Mouse (Mus musculus) midbrain, postnatal 0 days (tissue): Measurements from ENCODE around the gene Acer3. TPM values are rescaled to one million over a fixed set of nuclear protein-coding genes. Genes with fewer than 3 reads are reported as not detected.

Source experiments
- ATAC-seq: fragments of 200-750 bp; cut with Nextera tagmentation; 2 replicates; pipeline ENCODE4 v1.8.0; 2017; ENCODE audit warnings: moderate number of reproducible peaks, mild to moderate bottlenecking, moderate TSS enrichment, moderate library complexity; ENCODE audit not compliant: low FRiP score
- DNase-seq: peaks from one replicate; pipeline ENCODE4 v3.0.0-alpha.2; 2015; ENCODE audit warnings: low spot score
- H3K27ac ChIP-seq: fragments of 300-500 bp; sonication (generic); 2 replicates; pipeline ENCODE4 v1.5.1; 2014; ENCODE audit warnings: low read depth, mild to moderate bottlenecking, low read length, mixed read lengths
- H3K27me3 ChIP-seq: fragments of 300-500 bp; sonication (generic); 2 replicates; pipeline ENCODE4 v1.6.1; 2014; ENCODE audit warnings: low read length, control low read depth, mixed read lengths; ENCODE audit not compliant: insufficient read depth
- H3K36me3 ChIP-seq: fragments of 300-500 bp; sonication (generic); 2 replicates; pipeline ENCODE4 v1.6.1; 2014; ENCODE audit warnings: low read length, control low read depth, mixed read lengths; ENCODE audit not compliant: insufficient read depth
- H3K4me1 ChIP-seq: fragments of 300-500 bp; sonication (generic); 2 replicates; pipeline ENCODE4 v1.6.1; 2014; ENCODE audit warnings: mild to moderate bottlenecking, control low read depth, antibody characterized with exemption, low read length, mixed read lengths; ENCODE audit not compliant: insufficient read depth
- H3K4me2 ChIP-seq: fragments of 300-500 bp; sonication (generic); 2 replicates; pipeline ENCODE4 v1.6.1; 2014; ENCODE audit warnings: low read depth, mild to moderate bottlenecking, low read length, mixed read lengths; ENCODE audit not compliant: poor library complexity, severe bottlenecking
- H3K4me3 ChIP-seq: fragments of 300-500 bp; sonication (generic); 2 replicates; pipeline ENCODE4 v1.5.1; 2014; ENCODE audit warnings: low read depth, mild to moderate bottlenecking, low read length, moderate library complexity
- H3K9ac ChIP-seq: fragments of 300-500 bp; sonication (generic); replicated peaks from 2 replicates; pipeline ENCODE4 v1.6.1; 2014; ENCODE audit warnings: mild to moderate bottlenecking, low read length, moderate library complexity, mixed read lengths; ENCODE audit not compliant: poor library complexity, severe bottlenecking
- H3K9me3 ChIP-seq: fragments of 300-500 bp; sonication (generic); 2 replicates; pipeline ENCODE4 v1.6.1; 2016; ENCODE audit warnings: low read length, control low read depth
- CTCF ChIP-seq: IDR thresholded peaks from 2 replicates; pipeline ENCODE4 v1.5.1; 2016; ENCODE audit warnings: antibody characterized with exemption, mild to moderate bottlenecking
- WGBS: fragments of 180-500 bp; shearing (Covaris S2); extraction: QIAGEN DNeasy Blood & Tissue Kit; methylation state at CpG from one replicate; pipeline ENCODE4 v1.1.7; 2014; 5-methylcytosine and 5-hydroxymethylcytosine counted together
- polyA plus RNA-seq: library from polyadenylated mRNA; unstranded; fragments of >200 nt; fragmentation: Nextera tagmentation; extraction: Ambion mirVana; gene quantifications from 2 replicates; pipeline ENCODE4 v1.2.1, GENCODE M21; 2015
- total RNA-seq: library from RNA; depleted of rRNA; stranded (reverse); fragments of >200 nt; gene quantifications from 2 replicates; pipeline ENCODE4 v1.2.3, GENCODE M21; 2014

Acer3 gene
- total and polyA plus RNA-seq, 2 experiments from 2014 or later, result 12.0 to 19.8 TPM

DNA sequence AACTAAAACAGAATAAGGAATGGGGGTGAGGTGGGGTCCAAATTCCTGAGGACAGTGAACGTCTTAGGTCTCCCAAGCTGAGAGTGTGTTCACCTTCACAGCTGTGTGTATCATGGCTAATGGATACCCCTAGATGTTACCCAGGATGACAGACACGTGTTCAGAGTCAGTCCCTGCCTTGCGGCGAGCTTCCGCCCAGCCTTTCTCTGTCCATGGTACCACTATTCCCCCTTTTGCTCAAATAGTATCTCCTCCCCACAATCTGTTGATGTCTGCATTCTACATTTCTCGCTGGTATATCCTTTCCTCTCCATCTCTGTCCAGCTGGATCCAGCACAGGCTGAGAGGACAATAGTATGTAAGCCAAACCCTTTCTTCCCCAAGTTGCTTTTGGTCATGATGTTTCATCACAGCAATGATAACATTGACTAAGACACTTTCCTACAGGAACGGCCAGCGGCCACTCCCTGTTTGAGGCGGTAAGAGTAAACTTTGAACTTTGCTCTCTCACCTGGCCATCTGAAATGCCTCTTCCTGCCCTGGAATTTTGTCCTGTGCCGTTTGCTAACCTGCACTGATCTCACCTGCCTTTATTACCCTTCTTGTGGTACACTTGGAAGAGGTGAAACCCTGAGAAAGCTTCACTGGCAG is 125.7 kb downstream of the Acer3 start:
- Histone ChIP-seq H3K27me3 (peaks cover 36% of the 10 kb centered on the region), H3K27ac (no peak overlapping the region), H3K4me2 (no peak overlapping the region), H3K9me3 (no peaks in the 10 kb centered on the region), H3K4me1 (0 out of 2 replicates have a peak, but pooled peaks cover 7% of the 10 kb centered on the region), H3K36me3 (no peaks in the 10 kb centered on the region), H3K4me3 (no peak overlapping the region), H3K9ac (no peak overlapping the region)
- WGBS, result 59% methylated on average over 10 of the region's 10 CpGs
- ATAC-seq (no peak), DNase-seq (no peak)
- TF ChIP-seq CTCF, result no peak

DNA sequence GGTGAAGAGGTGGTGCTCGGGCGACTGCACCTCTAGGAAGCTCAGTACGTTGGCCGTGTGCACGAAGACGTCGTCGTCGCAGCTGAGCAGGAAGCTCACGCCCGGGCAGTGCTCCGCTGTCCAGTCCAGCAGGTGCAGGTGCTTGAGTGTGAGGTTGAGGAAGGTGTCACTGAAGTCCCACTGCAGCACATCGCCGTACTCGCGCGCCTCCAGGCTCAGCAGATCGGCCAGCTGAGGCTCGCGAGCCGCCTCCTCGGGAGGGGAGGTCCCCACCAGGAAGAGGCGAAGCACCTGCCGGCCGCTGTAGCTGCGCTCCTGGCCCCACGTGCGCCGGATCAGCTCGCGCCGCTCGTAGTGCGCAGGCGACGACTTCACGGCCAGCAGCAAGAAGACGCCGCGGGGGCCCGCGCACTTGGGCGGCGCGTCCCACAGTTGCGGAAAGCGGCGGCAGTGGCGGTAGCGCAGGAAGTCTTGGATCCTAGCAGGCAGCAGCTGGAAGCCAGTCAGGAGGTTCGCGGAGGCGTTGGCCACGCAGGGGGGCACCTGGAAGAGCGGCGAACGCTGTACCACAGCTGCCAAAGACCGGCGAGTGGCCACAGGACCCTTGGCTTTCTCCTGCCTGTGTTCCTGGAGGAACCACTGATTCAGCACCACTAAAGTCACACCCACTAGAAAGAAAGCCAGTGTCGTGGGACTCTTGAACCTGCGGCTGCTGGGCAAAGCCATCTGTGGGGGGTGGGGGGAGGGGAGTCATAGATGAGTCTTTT is 126.8 kb downstream of the Acer3 start:
- WGBS, result 2% methylated on average over 61 of the region's 61 CpGs
- peak; percentile 32 for DNase-seq

DNA sequence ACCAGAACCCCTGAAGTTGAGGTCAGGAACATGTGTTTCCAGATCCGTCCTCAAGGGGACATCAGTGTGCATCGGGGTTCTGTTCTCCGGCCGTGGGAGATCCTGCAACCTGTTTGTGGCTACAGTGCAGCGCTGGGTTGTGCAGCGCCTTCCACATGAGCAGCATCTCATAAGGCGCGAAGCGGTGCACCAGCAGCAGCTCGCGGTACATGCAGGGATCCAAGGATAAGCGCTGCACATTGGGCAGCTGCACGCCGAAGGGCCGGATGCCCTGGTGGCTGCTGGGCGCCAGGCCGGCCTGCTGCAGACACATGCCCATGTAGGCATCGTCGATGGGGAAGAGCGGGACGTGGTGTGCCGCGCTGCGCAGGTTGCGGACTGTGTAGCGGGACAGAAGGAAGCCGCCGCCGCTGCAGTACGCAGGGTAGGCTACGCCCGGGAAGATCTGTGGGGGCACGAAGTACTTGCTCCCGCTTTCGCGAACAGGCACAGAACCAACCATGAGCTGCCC is 127.4 kb downstream of the Acer3 start:
- Histone ChIP-seq H3K36me3 (no peaks in the 10 kb centered on the region), H3K27me3 (peaks cover 42% of the 10 kb centered on the region), H3K4me2 (peak overlapping the region; percentile 85), H3K4me1 (0 out of 2 replicates have a peak, but pooled peaks cover 7% of the 10 kb centered on the region), H3K9ac (peak overlapping the region; percentile 29), H3K9me3 (no peaks in the 10 kb centered on the region), H3K27ac (no peak overlapping the region), H3K4me3 (peak overlapping the region; percentile 40)
- WGBS, result 2% methylated on average over 36 of the region's 36 CpGs
- DNase-seq (peak; percentile 60), ATAC-seq (peak; percentile 73)
- TF ChIP-seq CTCF, result peak; percentile 67

More for the DNA sequence above, 126.8 kb downstream of the Acer3 start:
- peak overlapping the region; percentile 29 for H3K9ac ChIP-seq
- H3K4me2 ChIP-seq, result peak overlapping the region; percentile 85
- TF ChIP-seq CTCF, result no peak
- no peaks in the 10 kb centered on the region for H3K36me3 ChIP-seq
- no peak overlapping the region for H3K27ac ChIP-seq
- no peaks in the 10 kb centered on the region for H3K9me3 ChIP-seq
- H3K4me1 ChIP-seq, result 0 out of 2 replicates have a peak, but pooled peaks cover 7% of the 10 kb centered on the region
- H3K4me3 ChIP-seq, result peak overlapping the region; percentile 40
- H3K27me3 ChIP-seq, result peaks cover 42% of the 10 kb centered on the region
- peak; percentile 71 for ATAC-seq

DNA sequence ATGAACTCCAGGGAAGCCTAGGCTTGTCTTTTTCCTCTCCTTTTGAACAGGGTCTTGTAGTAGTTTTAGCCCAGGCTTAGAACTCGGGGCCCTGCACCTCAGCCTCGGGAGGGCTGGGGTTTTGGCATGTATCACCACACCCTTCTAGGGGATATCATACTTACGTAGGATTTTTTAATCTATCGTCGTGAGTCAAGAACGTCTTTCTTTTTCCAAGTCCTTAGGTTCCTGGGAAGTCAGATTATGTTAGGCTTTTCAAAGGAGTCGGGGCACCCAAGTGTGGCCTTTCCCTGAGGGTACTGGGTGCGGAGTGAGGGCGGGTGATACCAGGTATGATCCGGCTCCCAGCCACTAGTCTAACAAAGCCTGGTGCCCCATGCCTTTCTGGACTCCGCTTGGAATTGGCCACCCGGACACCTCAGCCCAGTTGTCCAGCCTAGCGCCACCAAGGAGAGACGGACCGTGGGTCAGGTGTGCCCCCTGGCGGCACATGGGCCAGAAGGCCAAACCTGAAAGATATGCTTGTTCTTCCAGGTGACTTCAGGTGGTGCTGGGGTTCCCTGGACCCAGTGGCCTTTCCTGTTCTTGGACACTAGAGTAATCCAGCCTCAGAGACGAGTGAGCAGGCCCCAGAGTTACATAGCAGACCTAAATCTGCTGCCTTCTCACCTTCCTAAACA is 129.3 kb downstream of the Acer3 start:
- Histone ChIP-seq H3K9me3 (no peaks in the 10 kb centered on the region), H3K36me3 (no peaks in the 10 kb centered on the region), H3K4me2 (no peak overlapping the region), H3K27me3 (peaks cover 40% of the 10 kb centered on the region), H3K4me1 (0 out of 2 replicates have a peak, but pooled peaks cover 7% of the 10 kb centered on the region), H3K4me3 (no peak overlapping the region), H3K9ac (no peak overlapping the region), H3K27ac (no peak overlapping the region)
- ATAC-seq, result no peak
- no peak for DNase-seq
- TF ChIP-seq CTCF, result peak; percentile 50
- 73% methylated on average over 17 of the region's 17 CpGs for WGBS

DNA sequence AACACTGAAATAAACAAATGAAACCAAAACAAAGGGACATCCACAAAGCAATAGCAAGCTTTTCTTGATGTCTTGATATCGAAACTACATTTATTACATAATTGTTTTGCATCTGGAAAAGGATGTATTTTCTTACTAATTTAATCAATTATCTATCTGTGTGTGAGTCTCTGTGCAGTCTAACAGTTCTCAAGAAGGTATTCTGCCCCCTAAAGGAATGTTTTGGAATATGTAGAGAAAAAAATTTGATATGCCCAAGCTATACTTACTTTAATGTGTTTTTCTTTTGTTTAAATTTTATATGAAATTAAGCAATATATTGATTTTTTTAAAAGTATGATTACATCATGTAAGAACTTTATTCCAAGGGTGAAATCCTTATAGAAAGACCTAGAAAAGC is 130.4 kb downstream of the Acer3 start:
- no peaks in the 10 kb centered on the region for H3K9me3 ChIP-seq
- ATAC-seq (no peak), DNase-seq (peak; percentile 31)
- 95% methylated on average over 1 of the region's 1 CpGs for WGBS
- H3K27ac ChIP-seq, result no peak overlapping the region
- H3K9ac ChIP-seq, result no peak overlapping the region
- TF ChIP-seq CTCF, result peak; percentile 49
- no peak overlapping the region for H3K4me2 ChIP-seq
- H3K27me3 ChIP-seq, result peaks cover 29% of the 10 kb centered on the region
- H3K36me3 ChIP-seq, result no peaks in the 10 kb centered on the region
- H3K4me1 ChIP-seq, result 0 out of 2 replicates have a peak, but pooled peaks cover 7% of the 10 kb centered on the region
- H3K4me3 ChIP-seq, result no peak overlapping the region
